Mouse (Mus musculus) urinary bladder, postnatal 14 days (tissue): ENCODE measurements around the gene Errfi1.
"Not testable (repeated sequence)": the region's sequence is repeated elsewhere in the genome, so short reads cannot be mapped to it uniquely, and the experiment has no call there.

ENCODE experiments used
- DNase-seq: peaks from one replicate; pipeline ENCODE4 v3.0.0; 2021; ENCODE audit warnings: low spot score

Gene Errfi1

DNA sequence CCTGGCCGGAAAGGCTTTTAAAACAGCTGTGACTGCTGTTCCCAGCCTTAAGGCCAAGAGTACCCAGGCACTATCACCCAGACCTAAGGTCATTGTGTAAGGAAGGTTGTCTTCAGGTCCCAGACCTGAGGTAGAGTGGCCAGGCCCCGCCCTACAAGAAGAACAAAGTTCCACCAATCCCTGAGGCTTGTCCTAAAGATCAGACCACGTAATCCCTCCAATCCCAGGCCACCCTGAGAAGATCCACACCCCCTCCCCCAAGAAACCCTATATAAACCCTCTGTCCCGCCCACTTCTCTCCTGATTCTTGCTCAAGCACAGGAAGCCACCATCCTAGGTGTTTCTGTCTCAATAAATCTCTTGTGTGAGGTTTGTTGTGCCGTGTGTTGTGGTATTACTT is 26.6 kb downstream of the Errfi1 start:
- DNase-seq: no peak

DNA sequence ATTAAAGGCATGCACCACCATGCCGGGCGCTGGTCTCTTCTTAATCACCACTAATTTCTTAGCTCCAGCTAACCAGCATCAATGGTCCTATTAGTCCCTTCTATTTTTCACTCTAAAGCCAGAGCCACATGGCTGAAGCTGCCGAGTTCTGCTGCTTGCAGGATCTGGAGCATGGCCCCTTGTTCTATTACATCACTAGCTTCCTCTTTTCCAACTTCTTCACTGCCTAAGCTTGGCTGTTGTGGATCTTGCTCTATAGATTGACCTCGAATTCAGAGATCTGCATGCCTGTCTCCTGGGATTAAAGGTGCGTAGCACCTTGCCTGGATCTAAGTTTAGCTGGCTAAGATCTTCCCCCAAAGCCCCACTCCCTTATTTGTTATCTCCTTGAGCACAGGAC is 28.9 kb downstream of the Errfi1 start:
- no peak for DNase-seq

DNA sequence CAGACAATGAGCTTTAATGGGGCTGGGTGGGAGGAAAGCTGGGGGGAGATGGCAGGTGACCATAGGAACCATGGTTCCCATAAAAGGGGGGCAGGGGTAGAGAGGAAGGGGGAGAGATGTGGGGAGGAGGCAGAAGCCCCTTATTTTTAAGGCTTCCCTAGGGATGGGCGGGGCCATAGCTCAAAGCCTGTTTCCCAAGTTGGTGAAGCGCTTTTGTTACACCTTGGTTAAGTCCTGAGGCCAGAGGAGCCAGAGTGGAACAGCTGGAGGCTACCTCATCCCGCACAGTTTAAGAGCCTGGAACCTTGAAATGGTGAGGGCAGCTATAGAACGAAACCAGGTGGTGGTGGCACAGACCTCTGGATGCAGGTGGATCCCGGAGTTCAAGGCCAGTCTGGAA is 34.2 kb downstream of the Errfi1 start:
- DNase-seq: no peak

DNA sequence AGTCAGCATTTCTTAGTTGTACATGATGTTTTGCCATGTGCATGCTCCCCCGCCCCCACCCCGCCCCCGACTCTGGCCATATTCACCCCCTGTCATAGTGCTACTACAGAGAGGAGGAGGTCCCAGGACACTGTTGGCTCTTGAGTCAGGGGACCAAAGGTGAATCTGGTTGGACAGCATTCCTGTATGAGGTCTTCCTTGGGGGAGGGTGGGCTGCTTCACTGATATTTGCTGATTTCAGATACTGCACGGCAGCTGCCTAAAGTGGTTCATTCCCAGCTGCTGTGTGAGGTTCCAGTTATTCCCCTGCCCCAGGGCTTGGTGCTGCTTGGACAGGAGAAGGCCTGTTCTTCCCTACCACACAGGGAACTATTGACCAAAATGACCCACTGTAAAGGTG is 34.8 kb downstream of the Errfi1 start:
- DNase-seq: no peak

DNA sequence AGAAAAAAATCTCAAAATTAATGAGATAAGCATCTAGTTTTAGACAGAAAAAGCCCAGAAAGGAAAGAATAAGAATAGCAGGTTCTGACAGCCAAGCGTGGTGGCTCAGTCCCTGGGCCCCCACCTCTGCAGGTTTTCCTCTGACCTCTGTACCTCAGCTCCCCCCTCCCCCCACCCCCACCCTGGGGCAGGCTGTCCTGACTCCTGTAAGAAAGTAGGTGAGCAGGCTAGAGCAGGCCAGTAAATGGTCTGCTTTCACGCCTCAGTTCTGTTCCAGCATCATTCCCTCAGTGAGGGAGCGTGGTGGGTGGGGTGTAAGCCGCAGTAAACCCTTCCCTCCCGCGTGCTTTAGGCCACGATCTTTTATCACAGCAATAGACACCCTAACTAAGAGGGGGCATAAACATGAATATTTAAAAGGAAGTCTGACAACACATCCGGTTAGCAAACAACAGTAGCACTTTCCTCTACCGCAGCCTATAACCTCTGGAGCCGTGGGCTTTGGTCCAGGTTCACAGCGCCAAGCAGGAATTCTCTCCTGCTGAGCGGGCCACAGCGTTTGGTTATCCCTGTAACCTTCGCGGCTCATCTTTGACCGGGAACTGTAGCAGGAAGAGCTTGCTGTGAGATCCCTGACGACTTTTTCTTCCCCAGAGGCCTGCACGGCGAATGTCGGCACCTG is 35.7 kb downstream of the Errfi1 start:
- no peak for DNase-seq

DNA sequence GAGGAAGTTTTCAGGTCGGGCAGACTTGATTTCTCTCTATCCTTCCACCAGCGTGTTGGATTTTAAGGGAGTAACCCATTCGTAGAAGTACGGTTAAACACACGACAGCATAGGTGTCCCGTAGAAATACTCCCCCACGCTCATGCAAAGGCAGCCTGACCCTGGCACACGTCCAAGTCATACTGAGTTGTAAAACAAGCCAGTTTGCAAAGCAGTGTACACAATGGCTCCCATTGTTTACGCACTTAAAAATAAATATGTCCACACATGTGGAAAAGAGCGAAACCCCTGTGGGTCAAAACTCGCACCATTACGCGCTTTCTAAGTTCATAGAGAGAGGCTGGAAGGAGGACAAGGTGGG is 36.2 kb downstream of the Errfi1 start:
- peak; percentile 79 for DNase-seq

DNA sequence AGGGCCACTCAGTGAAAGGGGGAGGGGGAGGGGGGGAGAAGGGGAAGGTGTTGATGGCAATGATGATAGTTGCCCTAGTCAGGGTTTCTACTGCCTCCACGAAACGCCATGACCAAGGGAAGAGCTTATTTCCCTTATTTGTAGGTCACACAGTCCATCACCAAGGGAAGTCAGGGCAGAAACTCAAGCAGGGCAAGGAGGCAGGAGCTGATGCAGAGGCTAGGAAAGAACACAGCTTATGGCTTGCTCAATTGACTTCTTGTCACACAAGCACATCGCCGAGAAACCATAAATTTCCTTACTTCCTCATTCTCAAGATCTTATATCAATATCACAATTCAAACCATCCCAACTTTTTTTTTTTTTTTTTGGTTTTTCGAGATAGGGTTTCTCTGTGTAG is 37.6 kb downstream of the Errfi1 start:
- DNase-seq: no peak

DNA sequence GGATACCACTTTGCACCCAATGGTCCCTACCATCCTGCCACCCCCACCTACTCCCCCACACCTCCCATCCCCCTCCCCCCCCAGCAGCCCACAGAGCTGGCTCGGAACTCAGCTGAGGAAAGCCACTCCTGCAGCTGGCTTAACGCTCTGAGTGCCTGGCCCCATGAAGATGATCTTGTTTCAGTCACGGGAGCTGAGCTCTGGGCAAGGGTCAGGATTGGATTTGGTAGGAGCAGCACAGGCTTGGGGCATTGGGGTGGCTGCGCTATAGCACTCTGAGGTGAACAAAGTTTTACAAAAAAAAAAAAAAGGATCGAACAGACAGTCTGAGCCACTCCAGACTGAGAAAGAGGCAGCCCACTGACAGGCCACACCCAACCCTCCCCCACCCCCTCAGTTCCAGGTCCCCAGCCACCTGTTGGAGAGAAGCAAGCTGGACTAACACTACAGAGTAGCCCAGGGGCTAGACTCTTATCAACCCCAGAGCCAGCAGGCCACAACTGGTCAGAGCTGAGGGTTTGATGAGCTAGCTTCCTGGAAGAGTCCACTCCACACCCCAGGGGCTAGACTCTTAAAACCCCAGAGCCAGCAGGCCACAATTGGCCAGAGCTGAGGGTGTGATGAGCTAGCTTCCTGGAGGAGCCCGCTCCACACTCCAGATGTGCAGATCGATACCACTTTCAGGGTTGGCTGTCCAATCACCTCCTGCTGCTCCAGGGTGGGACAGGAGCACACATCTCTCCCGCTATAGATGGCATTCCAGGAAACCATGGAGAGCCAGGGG is 41.2 kb downstream of the Errfi1 start:
- DNase-seq: no peak

DNA sequence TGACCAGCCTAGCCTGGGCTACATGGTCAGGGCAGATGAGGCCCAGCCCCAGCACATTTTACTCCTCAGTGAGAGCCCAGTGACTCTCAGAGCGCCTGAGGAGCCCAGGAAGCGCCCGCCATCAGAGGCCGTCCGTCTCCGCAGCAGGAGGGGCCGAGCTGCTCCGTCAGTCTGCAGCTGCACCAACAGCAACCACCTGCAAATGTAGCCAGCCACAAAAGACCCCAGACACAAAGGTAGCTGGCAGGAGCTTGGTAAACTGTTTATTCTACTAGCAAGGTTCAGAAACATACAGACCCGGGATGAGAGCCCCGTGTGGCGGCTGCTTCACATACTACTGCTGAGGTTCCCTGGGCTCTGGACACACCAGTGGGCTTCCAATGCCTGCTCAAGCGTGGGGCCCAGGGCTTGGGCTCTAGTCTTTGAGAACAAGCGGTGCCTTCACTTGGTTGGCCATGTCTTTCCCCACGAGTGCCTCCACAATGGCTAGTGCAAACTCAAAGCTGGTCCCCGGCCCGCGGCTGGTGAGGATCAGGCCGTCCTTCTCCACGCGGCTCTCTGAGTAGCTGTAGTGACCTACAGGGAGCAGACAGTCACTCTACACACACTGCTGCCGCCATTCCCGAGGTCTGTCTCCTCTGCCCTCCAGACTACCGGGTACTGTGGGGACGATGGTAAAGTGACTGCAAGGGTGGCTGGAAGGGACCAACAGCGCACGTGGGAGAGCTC is 43.3 kb downstream of the Errfi1 start:
- DNase-seq: no peak

DNA sequence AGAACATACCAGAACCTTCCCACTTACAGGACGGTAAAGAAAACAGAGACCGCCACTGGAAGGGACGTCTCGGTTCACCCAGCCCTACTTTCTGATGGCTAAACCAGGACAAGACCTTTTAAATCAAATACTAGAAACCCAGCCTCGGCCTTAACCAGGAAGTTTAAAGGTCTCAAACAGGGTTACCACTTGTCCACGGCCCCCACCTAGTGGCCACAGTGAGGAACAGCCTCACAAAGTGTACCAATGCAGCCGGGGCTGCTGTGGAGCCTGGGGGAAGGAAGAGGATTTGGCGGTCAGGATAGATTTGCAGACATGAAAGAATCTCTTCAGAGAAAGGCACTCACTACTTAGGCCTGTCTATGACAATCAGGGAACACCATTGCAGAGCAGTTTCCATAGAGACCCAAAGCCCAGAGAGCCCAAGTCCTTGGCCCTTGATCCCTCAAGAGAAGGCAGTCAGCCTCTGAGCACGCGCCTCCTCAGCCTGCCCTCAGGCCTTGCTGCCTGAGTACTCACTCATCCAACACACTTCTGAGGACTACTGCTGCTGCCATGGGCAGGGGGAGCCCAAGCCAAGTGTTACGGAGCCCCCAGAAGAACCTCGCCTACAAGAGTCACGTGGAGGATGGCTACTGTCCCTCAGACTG is 45.1 kb downstream of the Errfi1 start:
- peak; percentile 70 for DNase-seq

DNA sequence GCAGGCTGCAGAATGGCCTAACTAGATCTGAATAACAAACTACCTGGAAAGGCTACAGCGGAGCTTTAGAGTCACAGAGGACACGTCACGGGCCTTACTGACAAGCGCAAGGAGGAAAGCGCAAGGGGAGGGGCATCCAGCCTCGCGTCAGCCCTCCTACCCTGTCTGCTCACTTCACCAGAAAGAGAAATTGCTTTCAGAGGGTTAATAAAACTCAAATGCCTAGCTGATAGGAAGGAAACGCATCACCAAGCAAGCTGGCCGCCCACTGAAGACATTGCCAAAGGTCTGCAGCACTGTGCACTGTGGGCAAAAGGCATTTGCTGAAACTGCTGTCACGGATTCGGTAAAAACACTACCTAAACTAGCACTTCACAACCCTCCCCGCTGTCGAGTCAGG is 46.8 kb downstream of the Errfi1 start:
- DNase-seq: no peak

DNA sequence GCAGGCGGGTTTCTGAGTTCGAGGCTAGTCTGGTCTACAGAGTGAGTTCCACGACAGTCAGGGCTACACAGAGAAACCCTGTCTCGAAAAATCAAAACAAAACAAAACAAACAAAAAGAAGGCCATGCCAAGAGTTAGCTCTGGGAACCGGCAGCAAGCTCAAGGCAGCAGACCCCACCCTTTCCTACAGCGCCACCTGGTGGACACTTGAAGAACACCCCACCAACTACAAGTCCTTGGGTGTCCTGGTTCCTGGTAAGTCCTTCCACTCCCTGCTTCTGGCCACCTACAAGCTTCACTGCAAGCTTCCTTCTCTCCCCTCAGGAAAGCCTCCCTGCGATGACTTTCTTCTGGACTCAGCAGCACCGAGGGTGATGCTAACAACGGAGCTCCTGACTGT is 47.9 kb downstream of the Errfi1 start:
- peak; percentile 77 for DNase-seq

DNA sequence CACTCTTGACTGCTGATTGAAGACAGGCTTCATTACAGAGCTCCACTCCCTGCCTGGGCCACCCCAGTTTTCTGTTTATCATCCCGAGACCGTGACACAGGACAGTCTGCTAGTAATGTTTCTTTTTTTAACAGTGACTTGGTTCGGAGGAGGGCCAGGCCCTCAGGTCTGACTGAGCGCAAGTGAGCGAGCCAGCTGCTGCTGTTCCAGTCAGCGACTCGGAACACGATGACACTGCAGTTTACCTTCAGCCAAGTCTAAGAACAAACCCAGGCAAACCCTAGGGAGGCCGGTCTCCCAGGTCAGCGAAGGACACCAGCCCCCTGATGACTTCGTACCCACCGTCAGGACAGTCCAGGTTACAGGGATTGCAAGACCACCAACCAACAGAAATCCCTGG is 48.3 kb downstream of the Errfi1 start:
- no peak for DNase-seq

DNA sequence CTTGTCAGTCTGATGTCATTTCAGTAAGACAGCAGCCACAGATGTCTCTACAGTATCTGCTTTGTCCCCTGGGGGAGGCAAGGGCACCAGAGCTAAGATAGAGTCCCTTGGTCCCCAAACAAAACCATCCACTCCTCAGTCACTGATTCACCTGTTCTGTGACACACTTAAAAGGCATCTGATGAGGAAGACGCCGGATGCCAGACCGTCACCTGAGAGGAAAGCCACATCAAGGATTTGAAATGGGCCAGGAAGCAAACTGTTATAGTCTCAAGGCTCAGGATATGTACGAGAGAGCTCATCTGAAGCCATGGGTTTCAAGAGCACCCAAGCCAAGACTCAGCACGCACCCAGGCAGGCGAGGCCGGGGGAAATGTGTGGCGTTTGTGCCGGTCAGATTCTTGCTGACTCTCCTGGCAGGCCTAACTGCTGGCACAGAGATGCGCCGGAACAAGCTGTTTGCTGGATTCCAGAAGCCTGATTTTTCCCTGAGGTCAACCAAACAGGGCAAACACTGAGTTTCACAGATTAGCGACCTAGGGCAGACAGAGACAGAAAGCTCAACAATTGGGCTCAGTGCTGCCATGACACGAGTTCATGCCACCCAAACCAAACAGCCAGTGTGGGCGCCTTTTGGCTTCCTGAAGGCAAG is 49.5 kb downstream of the Errfi1 start:
- no peak for DNase-seq

DNA sequence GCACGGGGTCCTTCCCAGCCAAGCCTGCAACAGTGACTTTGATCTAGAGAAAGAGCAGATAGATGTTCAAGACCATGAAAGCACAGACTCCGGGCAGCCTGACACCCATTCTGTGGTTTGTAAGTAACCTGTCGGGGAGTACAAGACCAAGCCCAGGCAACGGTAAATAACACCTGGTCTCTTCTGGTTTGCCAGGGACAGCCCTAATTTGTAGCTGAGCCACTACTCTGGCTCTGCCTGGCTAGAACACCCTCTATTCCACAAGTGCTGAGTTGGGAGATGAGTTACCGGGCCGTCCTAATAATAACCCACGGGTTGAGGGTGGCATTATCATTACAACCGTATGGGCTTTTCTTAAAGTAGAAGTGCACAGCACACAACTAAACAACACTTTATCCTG is 53.4 kb downstream of the Errfi1 start:
- no peak for DNase-seq

DNA sequence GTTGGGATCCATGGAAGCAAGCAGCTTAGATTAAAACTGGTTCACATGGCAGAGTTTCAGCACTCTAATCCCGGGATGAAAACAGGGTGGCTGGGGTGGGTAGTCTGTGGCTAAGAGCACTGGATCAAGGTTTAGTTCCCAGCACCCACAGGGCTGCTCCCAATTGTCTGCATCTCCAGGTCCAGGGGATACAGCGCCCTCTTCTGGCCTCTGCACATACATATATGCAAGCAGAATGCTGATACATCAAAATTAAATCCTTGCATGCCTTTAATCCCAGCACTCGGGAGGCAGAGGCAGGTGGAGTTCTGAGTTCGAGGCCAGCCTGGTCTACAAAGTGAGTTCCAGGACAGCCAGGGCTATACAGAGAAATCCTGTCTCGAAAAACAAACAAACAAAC is 54.8 kb downstream of the Errfi1 start:
- DNase-seq: not testable (repeated sequence)

DNA sequence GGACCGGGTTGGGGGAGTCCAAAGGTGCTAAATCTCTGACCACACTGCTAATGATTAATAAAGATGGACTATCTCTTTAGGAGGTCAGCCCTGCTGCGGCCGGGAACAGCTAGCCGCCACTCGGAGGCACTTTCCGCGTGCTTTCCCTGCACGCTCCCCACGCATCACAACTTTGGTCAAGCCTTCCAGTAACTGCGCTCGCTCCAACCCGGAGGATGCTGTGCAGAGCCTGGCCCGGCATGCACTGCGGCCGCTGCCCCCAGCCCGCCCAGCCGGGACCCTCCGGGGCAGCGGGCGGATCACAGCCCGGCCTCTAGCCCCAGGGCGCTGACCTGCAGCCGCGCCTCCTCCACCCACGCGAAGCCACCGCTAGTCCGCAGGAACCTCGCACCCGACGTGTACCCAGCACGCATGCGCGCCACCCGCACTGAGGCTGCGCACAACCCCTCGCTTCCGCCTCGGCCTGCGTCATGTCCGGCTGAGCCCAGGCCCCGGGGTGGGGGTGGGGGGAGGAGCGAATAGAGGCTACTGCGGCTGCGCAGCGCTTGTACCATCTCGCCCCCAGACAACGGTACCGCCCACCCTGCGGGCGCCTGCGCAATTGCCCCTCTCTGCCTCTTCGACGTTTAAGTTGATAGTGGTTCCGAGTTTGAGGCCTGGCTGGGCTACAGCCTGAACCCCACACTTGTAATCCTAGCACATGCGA is 55.9 kb downstream of the Errfi1 start:
- DNase-seq: peak; percentile 98

DNA sequence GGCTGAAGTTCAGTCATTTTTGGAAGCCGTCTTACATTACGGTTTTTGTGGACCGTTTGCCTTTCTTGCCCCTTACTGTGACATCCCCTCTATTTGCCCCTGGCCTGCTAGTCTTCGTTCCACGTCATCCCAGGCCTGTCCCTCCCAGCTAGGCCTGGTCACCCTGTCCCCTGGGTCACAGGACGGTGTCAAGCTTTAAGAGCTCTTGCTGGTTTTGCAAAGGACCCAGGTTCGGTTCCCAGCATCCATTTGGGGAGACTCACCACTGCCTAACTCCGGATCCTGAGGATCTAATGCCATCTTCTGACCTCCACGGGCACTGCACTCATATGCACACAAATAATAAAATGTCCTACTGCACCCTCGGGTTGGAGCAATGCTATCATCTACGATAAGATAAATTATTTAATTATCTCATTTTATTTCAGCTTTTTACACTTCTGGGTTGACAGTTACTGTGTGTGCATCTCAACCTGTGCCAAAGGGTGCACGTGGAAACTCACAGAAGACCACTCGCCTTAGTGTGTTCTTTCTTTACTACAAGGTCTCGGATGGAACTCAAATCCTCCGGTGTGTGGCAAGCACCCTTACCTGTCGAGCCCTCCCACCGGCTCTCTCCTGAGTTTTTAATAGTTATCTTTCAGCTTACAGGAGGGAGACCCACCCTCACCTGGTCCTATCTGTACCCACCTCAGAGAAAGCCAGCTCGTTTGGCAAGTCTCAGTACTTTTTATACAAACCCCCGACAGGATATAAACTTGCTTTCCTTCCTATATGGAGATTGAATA is 56.6 kb downstream of the Errfi1 start:
- DNase-seq: no peak

DNA sequence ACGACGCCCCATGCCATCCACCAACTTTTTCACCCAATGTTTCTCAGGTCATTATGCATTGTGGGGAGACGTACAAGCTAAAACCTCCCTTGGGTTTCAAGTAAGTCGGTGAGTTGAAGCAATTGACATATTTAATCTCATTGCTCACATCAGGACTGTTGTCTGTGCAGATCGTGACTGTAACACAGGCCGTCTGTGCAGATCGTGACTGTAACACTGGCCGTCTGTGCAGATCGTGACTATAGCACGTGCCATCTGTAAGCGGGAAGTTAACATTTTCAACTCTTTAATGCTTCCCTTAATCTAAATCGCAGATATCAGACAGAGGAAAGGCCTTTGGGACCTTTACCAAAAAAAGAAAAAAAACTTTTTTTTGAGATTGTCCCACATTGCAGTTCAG is 60.0 kb downstream of the Errfi1 start:
- no peak for DNase-seq

DNA sequence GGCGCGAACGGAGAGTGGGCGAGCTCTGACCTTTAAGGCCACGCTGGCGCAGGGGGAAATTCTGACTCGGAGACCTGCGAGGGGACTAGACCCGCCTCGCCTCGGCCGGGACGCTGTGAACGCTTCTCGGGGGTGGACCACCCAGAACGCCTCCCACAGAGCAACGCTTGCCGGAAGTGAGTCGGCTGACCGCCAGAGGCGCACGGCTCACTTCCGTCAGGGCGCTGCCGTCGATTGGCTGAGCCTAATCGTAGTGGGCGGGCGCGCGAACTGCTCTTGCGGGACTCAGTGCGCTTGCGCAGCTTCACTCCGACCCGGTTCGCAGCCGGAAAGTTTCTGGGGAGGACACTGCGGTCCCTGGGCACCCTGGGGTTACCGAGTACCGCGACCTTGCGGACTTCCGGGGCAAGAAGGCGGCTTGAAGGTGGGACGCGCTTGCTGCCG is 60.6 kb downstream of the Errfi1 start, which contains the start of the genes Park7 and Tnfrsf9:
Gene Park7, minus strand, starts transcription at position 148 of the 444 bp plus-strand sequence.
Gene Tnfrsf9, plus strand, starts transcription at position 273 of the 444 bp plus-strand sequence.
- DNase-seq: peak; percentile 97
